Mouse (Mus musculus): Measurements from ENCODE around the gene 4930539E08Rik. TPM values are rescaled to one million over a fixed set of nuclear protein-coding genes. Genes with fewer than 3 reads are reported as not detected.

4930539E08Rik gene
- polyA plus RNA-seq, 1 experiment from 2014 or later, result 0.37 TPM

DNA sequence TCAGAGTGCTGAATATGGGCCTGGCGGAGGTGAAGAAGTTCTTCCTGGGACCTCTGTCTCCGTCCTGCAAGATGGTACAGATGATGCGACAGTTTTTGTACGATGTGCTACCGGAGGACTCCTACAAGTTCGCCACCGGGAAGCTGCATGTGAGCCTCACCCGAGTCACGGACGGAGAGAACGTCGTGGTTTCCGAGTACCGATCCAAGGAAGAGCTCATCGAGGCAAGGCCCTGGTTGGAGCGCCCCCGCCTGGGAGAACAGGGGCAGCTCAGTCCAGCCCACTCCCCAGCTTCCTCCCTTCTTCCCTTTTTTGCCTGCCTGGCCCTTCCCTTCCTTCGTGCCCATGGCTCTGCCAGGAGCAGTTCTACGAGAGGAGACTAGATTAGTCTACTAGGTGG is 38.3 kb downstream of the 4930539E08Rik start:
- no peaks in the 10 kb centered on the region for H3K4me1 ChIP-seq (ENCODE audit: insufficient read depth)
- peak; percentile 56 for DNase-seq
- TF ChIP-seq CTCF (IDR thresholded peaks at IDR 0.05; ENCODE audit: low read depth), result peak; percentile 62
- H3K9ac ChIP-seq, result no peak overlapping the region
- 0 out of 2 replicates have a peak overlapping the region, but pooled peaks have one; percentile 8 for H3K4me3 ChIP-seq (ENCODE audit: low read depth, low read length)
- H3K27me3 ChIP-seq (ENCODE audit: insufficient read depth, low read length), result no peaks in the 10 kb centered on the region
- H3K36me3 ChIP-seq (ENCODE audit: insufficient read depth), result no peaks in the 10 kb centered on the region
- no peak for ATAC-seq (ENCODE audit: insufficient read depth)
- H3K4me2 ChIP-seq, result 0 out of 2 replicates have a peak overlapping the region, but pooled peaks have one; percentile 27
- H3K27ac ChIP-seq (ENCODE audit: low read depth), result no peak overlapping the region
- no peaks in the 10 kb centered on the region for H3K9me3 ChIP-seq (ENCODE audit: low read depth, low read length)
- 19% methylated on average over 19 of the region's 19 CpGs for WGBS

DNA sequence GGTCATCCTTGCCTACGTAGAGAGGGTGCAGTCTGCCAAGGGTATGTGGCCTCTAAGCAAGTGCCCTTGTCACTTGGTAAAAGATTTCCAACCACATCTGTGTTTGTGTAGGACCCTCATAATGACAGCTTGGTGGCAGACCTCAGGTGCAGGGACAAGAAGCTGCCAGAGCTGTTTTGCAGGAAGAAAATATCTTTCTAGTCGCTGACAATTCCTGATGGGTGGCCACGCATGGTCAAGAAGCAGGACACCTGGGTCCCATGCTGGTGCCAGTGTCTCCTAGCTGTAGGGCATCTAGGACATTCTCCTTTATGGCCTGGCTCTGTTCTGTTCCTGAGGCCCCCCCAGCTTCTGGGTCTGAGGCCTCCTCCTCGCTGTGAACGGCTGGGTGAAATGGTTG is 38.8 kb downstream of the 4930539E08Rik start:
- Histone ChIP-seq H3K36me3 (ENCODE audit: insufficient read depth) (no peaks in the 10 kb centered on the region), H3K4me3 (ENCODE audit: low read depth, low read length) (no peak overlapping the region), H3K4me2 (no peak overlapping the region), H3K9me3 (ENCODE audit: low read depth, low read length) (no peaks in the 10 kb centered on the region), H3K27ac (ENCODE audit: low read depth) (no peak overlapping the region), H3K27me3 (ENCODE audit: insufficient read depth, low read length) (no peaks in the 10 kb centered on the region), H3K9ac (no peak overlapping the region), H3K4me1 (ENCODE audit: insufficient read depth) (no peaks in the 10 kb centered on the region)
- no peak for ATAC-seq (ENCODE audit: insufficient read depth)
- no peak for DNase-seq
- 63% methylated on average over 5 of the region's 5 CpGs for WGBS
- TF ChIP-seq CTCF (IDR thresholded peaks at IDR 0.05; ENCODE audit: low read depth), result no peak

DNA sequence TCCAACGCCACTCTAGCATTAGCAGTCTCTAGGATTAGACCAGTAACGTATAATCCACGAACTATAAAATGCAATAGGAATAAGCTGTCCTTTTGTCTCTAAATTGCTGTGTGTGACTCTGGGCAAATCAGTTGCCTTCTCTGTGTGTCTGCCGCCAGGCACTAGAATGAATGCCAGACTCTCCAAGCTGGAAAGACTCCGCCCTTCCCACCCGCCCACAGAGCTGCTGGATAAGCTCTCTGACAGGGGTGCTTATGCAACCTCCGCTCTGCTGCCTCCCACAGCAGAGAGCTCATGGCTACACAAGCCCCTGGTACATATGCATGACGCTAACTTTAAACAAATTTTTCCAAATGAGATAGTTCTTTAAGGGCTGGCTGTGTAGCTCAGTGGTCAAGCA is 39.8 kb downstream of the 4930539E08Rik start:
- H3K27ac ChIP-seq (ENCODE audit: low read depth), result no peak overlapping the region
- no peak overlapping the region for H3K4me3 ChIP-seq (ENCODE audit: low read depth, low read length)
- ATAC-seq (ENCODE audit: insufficient read depth) (peak; percentile 71; the same call in 1 of the 2 replicates), DNase-seq (peak; percentile 86)
- H3K4me1 ChIP-seq (ENCODE audit: insufficient read depth), result no peaks in the 10 kb centered on the region
- no peak overlapping the region for H3K4me2 ChIP-seq
- no peaks in the 10 kb centered on the region for H3K36me3 ChIP-seq (ENCODE audit: insufficient read depth)
- WGBS, result 38% methylated on average over 8 of the region's 8 CpGs
- no peaks in the 10 kb centered on the region for H3K27me3 ChIP-seq (ENCODE audit: insufficient read depth, low read length)
- no peak for TF ChIP-seq CTCF (IDR thresholded peaks at IDR 0.05; ENCODE audit: low read depth)
- H3K9me3 ChIP-seq (ENCODE audit: low read depth, low read length), result no peaks in the 10 kb centered on the region
- no peak overlapping the region for H3K9ac ChIP-seq

DNA sequence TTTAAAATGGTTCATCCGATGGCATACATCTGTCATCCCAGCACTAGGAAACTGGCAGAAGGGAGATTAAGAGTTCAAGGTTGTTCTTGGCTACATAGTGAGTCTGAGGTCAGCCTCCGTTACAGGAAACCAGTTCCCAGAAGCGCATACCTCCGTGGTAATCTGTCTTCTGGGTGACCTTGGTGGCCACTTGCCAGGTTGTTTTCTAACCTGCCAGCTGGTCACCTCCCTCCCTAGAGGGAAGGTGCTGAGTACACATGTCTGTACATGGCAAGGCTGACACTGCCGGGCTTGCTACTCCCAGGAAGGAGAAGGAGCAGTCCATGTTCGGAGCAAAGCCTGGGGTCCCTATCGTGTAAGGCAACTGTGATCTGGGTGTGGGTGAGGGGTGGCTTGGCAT is 40.3 kb downstream of the 4930539E08Rik start:
- H3K27ac ChIP-seq (ENCODE audit: low read depth), result no peak overlapping the region
- H3K27me3 ChIP-seq (ENCODE audit: insufficient read depth, low read length), result no peaks in the 10 kb centered on the region
- H3K36me3 ChIP-seq (ENCODE audit: insufficient read depth), result no peaks in the 10 kb centered on the region
- no peak overlapping the region for H3K9ac ChIP-seq
- no peak for TF ChIP-seq CTCF (IDR thresholded peaks at IDR 0.05; ENCODE audit: low read depth)
- ATAC-seq (ENCODE audit: insufficient read depth) (no peak), DNase-seq (peak; percentile 9)
- WGBS, result 40% methylated on average over 7 of the region's 7 CpGs
- H3K4me1 ChIP-seq (ENCODE audit: insufficient read depth), result no peaks in the 10 kb centered on the region
- no peak overlapping the region for H3K4me3 ChIP-seq (ENCODE audit: low read depth, low read length)
- H3K4me2 ChIP-seq, result no peak overlapping the region
- H3K9me3 ChIP-seq (ENCODE audit: low read depth, low read length), result no peaks in the 10 kb centered on the region

DNA sequence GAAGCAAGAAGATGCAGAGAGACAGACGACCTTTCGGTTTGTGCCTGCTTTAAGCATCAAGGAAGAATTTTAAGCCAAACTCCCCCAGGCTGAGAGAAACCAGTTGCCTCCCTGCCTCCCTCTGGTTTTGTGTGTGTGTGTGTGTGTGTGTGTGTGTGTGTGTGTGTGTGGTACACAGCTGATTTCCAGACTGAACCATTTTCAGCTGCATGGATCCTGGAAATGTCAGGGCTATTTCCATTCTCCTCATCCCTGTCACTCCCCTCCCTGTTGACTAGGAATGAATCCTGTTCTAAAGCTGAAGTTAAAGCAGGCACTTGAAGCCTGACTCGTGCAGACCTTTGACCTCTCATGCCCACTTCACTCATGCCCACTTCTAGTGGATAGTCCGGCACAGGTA is 40.9 kb downstream of the 4930539E08Rik start:
- H3K9ac ChIP-seq, result no peak overlapping the region
- WGBS, result 71% methylated on average over 4 of the region's 4 CpGs

DNA sequence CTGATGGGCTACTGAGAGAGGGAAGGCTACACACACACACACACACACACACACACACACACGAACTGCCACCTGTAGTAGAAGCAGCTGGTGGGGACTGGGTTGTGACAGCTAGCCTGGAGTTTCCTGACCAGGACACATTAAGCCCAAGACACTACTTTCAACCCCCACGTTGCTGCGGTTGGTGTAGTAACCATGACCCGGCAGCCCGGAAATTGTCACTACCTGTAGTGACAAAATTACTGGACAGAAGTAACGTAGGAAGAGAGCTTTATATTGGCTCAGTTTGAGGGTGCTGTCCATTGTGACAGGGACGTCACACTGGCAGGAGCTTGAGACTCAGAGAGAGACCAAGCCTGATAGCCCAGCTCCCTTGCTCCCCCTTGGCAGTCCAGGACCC is 42.8 kb downstream of the 4930539E08Rik start:
- DNase-seq, result no peak
- H3K36me3 ChIP-seq (ENCODE audit: insufficient read depth), result no peaks in the 10 kb centered on the region
- WGBS, result 80% methylated on average over 7 of the region's 7 CpGs
- ATAC-seq (ENCODE audit: insufficient read depth), result no peak
- no peaks in the 10 kb centered on the region for H3K4me1 ChIP-seq (ENCODE audit: insufficient read depth)
- no peak overlapping the region for H3K9ac ChIP-seq
- no peaks in the 10 kb centered on the region for H3K9me3 ChIP-seq (ENCODE audit: low read depth, low read length)
- no peak for TF ChIP-seq CTCF (IDR thresholded peaks at IDR 0.05; ENCODE audit: low read depth)
- H3K27me3 ChIP-seq (ENCODE audit: insufficient read depth, low read length), result no peaks in the 10 kb centered on the region
- no peak overlapping the region for H3K27ac ChIP-seq (ENCODE audit: low read depth)
- no peak overlapping the region for H3K4me3 ChIP-seq (ENCODE audit: low read depth, low read length)
- no peak overlapping the region for H3K4me2 ChIP-seq

More for the DNA sequence above, 40.9 kb downstream of the 4930539E08Rik start:
- H3K27ac ChIP-seq (ENCODE audit: low read depth), result no peak overlapping the region
- no peaks in the 10 kb centered on the region for H3K27me3 ChIP-seq (ENCODE audit: insufficient read depth, low read length)
- no peak for ATAC-seq (ENCODE audit: insufficient read depth)
- no peak overlapping the region for H3K4me3 ChIP-seq (ENCODE audit: low read depth, low read length)
- H3K4me1 ChIP-seq (ENCODE audit: insufficient read depth), result no peaks in the 10 kb centered on the region
- no peaks in the 10 kb centered on the region for H3K36me3 ChIP-seq (ENCODE audit: insufficient read depth)
- no peak for TF ChIP-seq CTCF (IDR thresholded peaks at IDR 0.05; ENCODE audit: low read depth)
- H3K4me2 ChIP-seq, result no peak overlapping the region
- H3K9me3 ChIP-seq (ENCODE audit: low read depth, low read length), result no peaks in the 10 kb centered on the region
- DNase-seq, result no peak

DNA sequence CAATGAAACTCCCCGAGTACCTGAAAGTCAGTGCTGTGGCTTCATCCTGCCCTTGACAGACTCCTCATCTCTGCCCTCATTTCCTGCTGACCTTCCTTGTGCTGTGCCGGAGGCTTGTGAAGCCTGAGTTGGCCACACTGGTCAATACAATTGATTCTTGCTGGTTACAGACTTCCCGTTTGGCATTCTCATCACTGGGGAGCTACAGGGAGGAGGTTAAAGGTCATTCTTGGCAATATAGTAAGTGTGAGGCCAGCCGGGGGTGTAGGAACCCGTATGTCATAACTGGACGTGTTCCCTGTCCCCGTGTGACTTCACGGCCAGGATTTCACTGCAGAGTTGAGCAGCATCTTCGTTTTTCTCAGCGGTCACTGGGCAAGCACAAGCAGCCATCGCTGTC is 43.3 kb downstream of the 4930539E08Rik start:
- Histone ChIP-seq H3K9me3 (ENCODE audit: low read depth, low read length) (no peaks in the 10 kb centered on the region), H3K4me3 (ENCODE audit: low read depth, low read length) (no peak overlapping the region), H3K4me2 (no peak overlapping the region), H3K9ac (no peak overlapping the region), H3K27ac (ENCODE audit: low read depth) (no peak overlapping the region), H3K27me3 (ENCODE audit: insufficient read depth, low read length) (no peaks in the 10 kb centered on the region), H3K36me3 (ENCODE audit: insufficient read depth) (no peaks in the 10 kb centered on the region), H3K4me1 (ENCODE audit: insufficient read depth) (no peaks in the 10 kb centered on the region)
- TF ChIP-seq CTCF (IDR thresholded peaks at IDR 0.05; ENCODE audit: low read depth), result no peak
- DNase-seq, result no peak
- no peak for ATAC-seq (ENCODE audit: insufficient read depth)
- WGBS, result 56% methylated on average over 11 of the region's 11 CpGs

DNA sequence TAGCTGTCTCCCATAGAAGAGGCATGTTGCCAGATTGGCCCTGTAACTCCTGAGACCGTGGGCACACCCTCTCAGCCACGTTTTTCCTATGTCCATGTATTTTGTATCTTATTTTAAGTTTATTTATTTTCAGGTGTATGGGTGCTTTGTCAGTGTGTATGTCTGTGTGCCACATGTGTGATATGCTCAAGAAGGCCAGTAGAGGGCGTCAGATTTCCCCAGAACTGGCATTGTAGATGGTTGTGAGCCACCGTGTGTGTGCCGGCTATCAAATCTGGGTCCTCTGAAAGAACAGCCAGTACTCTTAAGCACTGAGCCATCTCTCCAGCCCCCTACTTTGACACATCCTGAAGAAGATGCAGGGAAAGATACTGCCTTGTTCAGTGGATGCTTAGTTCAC is 44.7 kb downstream of the 4930539E08Rik start:
- no peak for ATAC-seq (ENCODE audit: insufficient read depth)
- 70% methylated on average over 5 of the region's 5 CpGs for WGBS
- H3K27me3 ChIP-seq (ENCODE audit: insufficient read depth, low read length), result no peaks in the 10 kb centered on the region
- no peak for DNase-seq
- TF ChIP-seq CTCF (IDR thresholded peaks at IDR 0.05; ENCODE audit: low read depth), result peak; percentile 16; the same call in 1 of the 2 replicates
- no peaks in the 10 kb centered on the region for H3K4me1 ChIP-seq (ENCODE audit: insufficient read depth)
- H3K27ac ChIP-seq (ENCODE audit: low read depth), result no peak overlapping the region
- H3K4me3 ChIP-seq (ENCODE audit: low read depth, low read length), result no peak overlapping the region
- no peaks in the 10 kb centered on the region for H3K36me3 ChIP-seq (ENCODE audit: insufficient read depth)
- H3K9ac ChIP-seq, result no peak overlapping the region
- H3K4me2 ChIP-seq, result no peak overlapping the region
- H3K9me3 ChIP-seq (ENCODE audit: low read depth, low read length), result no peaks in the 10 kb centered on the region
